Mouse (Mus musculus) bone marrow, adult 2 months (tissue): Measurements from ENCODE around the gene Hmg20b. TPM values are rescaled to one million over a fixed set of nuclear protein-coding genes. Genes with fewer than 3 reads are reported as not detected.

Experiments used
- H3K27ac ChIP-seq: fragments of 200-500 bp; 2 replicates; pipeline ENCODE4 v1.5.1; 2012; ENCODE audit warnings: low read depth, mild to moderate bottlenecking, control low read depth, inconsistent platforms, low read length; ENCODE audit not compliant: control insufficient read depth, poor library complexity, insufficient read depth
- H3K4me1 ChIP-seq: fragments of 200-500 bp; 2 replicates; pipeline ENCODE4 v1.6.1; 2011; ENCODE audit warnings: low read length; ENCODE audit not compliant: control insufficient read depth, insufficient read depth
- H3K4me3 ChIP-seq: fragments of 200-500 bp; replicated peaks from 2 replicates; pipeline ENCODE3; 2011; ENCODE audit warnings: mild to moderate bottlenecking, low read depth, low read length, control low read depth; ENCODE audit not compliant: control insufficient read depth
- CTCF ChIP-seq: fragments of 200-500 bp; IDR thresholded peaks from 2 replicates; pipeline ENCODE4 v1.5.1; 2011; ENCODE audit warnings: low read length, control low read depth; ENCODE audit not compliant: control insufficient read depth, insufficient read depth
- POLR2A ChIP-seq: fragments of 200-500 bp; IDR thresholded peaks from 2 replicates; pipeline ENCODE4 v1.6.1; 2011; ENCODE audit warnings: low read depth, mild to moderate bottlenecking, control low read depth, low read length, borderline replicate concordance; ENCODE audit not compliant: control insufficient read depth
- WGBS: fragments of 180-500 bp; shearing (Covaris S2); methylation state at CpG from one replicate; pipeline ENCODE4 v1.1.7; 2018; 5-methylcytosine and 5-hydroxymethylcytosine counted together
- polyA plus RNA-seq: library from polyadenylated mRNA; stranded (reverse); fragments of >200 nt; gene quantifications from 2 replicates; pipeline ENCODE4 v1.2.4, GENCODE M21; 2011; ENCODE audit warnings: low replicate concordance; ENCODE audit not compliant: missing spikeins, insufficient read depth, insufficient read length

The Hmg20b gene
- polyA plus RNA-seq, 1 experiment: 56.9 TPM

- no peak for TF ChIP-seq CTCF
- no peak for TF ChIP-seq POLR2A
- H3K4me1 ChIP-seq: peaks cover 5% of the 10 kb centered on the region
- no peak overlapping the region for H3K4me3 ChIP-seq
- WGBS: 86% methylated on average over 6 of the region's 6 CpGs
- no peak overlapping the region for H3K27ac ChIP-seq
Observed at GRCm38 (mm10) chr10:81392270-81392669, 42.0 kb upstream of the Hmg20b start.

GRCm38 (mm10) chr10:81390678-81390965 is 40.3 kb upstream of the Hmg20b start:
- TF ChIP-seq CTCF (no peak), POLR2A (no peak)
- Histone ChIP-seq H3K4me1 (peaks cover 5% of the 10 kb centered on the region), H3K4me3 (no peak overlapping the region), H3K27ac (no peak overlapping the region)
- 82% methylated on average over 13 of the region's 13 CpGs for WGBS

GRCm38 (mm10) chr10:81389801-81390677 is 39.8 kb upstream of the Hmg20b start:
- no peak overlapping the region for H3K27ac ChIP-seq
- 53% methylated on average over 23 of the region's 23 CpGs for WGBS
- no peak overlapping the region for H3K4me3 ChIP-seq
- peaks cover 5% of the 10 kb centered on the region for H3K4me1 ChIP-seq
- TF ChIP-seq CTCF (peak; percentile 93), POLR2A (no peak)

GRCm38 (mm10) chr10:81389373-81389772 is 39.1 kb upstream of the Hmg20b start:
- no peak overlapping the region for H3K4me3 ChIP-seq
- no peak overlapping the region for H3K27ac ChIP-seq
- TF ChIP-seq POLR2A: no peak
- H3K4me1 ChIP-seq: peaks cover 7% of the 10 kb centered on the region
- WGBS: 70% methylated on average over 3 of the region's 3 CpGs

- no peak within 1 kb of the TSS for H3K4me3 ChIP-seq
- TF ChIP-seq POLR2A (no peak), CTCF (no peak)
- WGBS: 82% methylated on average over 5 of the region's 5 CpGs
- H3K4me1 ChIP-seq: peaks cover 5% of the 10 kb centered on the region
- H3K27ac ChIP-seq: no peak within 1 kb of the TSS
Observed at GRCm38 (mm10) chr10:81388505-81389055, 38.3 kb upstream of the Hmg20b start, which contains the start of gene Gm48552. TSS of gene Gm48552 (plus strand) at chr10:81389005.

GRCm38 (mm10) chr10:81387716-81388115 is 37.4 kb upstream of the Hmg20b start:
- TF ChIP-seq POLR2A (no peak), CTCF (no peak)
- Histone ChIP-seq H3K4me3 (no peak overlapping the region), H3K27ac (no peak overlapping the region; the same call in 1 of the 2 replicates), H3K4me1 (peaks cover 5% of the 10 kb centered on the region)
- 90% methylated on average over 20 of the region's 20 CpGs for WGBS

- 75% methylated on average over 22 of the region's 22 CpGs for WGBS
- no peak for TF ChIP-seq CTCF
- no peak for TF ChIP-seq POLR2A
- H3K4me1 ChIP-seq: peaks cover 3% of the 10 kb centered on the region
- no peak overlapping the region for H3K27ac ChIP-seq
- H3K4me3 ChIP-seq: no peak overlapping the region
Observed at GRCm38 (mm10) chr10:81385603-81386306, 35.5 kb upstream of the Hmg20b start.

- peak overlapping the region; percentile 54 for H3K27ac ChIP-seq
- TF ChIP-seq CTCF (no peak), POLR2A (no peak)
- H3K4me3 ChIP-seq: peak overlapping the region; percentile 83
- under 1% methylated on average over 19 of the region's 19 CpGs for WGBS
- peaks cover 4% of the 10 kb centered on the region for H3K4me1 ChIP-seq
Observed at GRCm38 (mm10) chr10:81384605-81384982, 34.3 kb upstream of the Hmg20b start.
